Comparison of ENCODE assay signal across 27 mouse cellular contexts in genomic region chr1:169693537-169693936, GRCm38 (mm10). TPM values are rescaled to one million over a fixed set of nuclear protein-coding genes. Genes with fewer than 3 reads are reported as not detected.
DNase-seq lines count a peak whose midpoint lies in the region; ATAC-seq and TF ChIP-seq lines count a peak whose summit lies in the region.
"Had no signal": no experiment of that assay in that cellular context is flagged by ENCODE, and none has a peak within 500 bp of the region (broad histone marks: within the 10 kb centered on the region; RNA-seq: fewer than 3 reads in every experiment).

No protein-coding gene starts in this region.

- CTCF ChIA-PET in Patski (lab: Charles Lee), result interaction anchor here (1.2 to 1.9 kb wide), 3 partner anchors 19 to 126 kb away, joined by 3 to 7 read pairs (median 3); no protein-coding TSS in a partner anchor

- no peaks in the 10 kb centered on the region for H3K4me1 ChIP-seq in kidney, postnatal 0 days (replicated peaks; ENCODE audit: insufficient read depth, low read length)
- no peaks in the 10 kb centered on the region for H3K4me1 ChIP-seq in kidney, embryonic 15.5 days
- no peaks in the 10 kb centered on the region for H3K4me1 ChIP-seq in lung, postnatal 0 days (ENCODE audit: insufficient read depth, low read depth, low read length)
- no peaks in the 10 kb centered on the region for H3K4me1 ChIP-seq in midbrain, embryonic 16.5 days (ENCODE audit: control insufficient read depth, insufficient read depth, low read length)
- H3K4me1 ChIP-seq: embryonic facial prominence, embryonic 12.5 days; embryonic facial prominence, embryonic 15.5 days; forebrain, embryonic 10.5 days; heart, embryonic 12.5 days; heart, embryonic 15.5 days; hindbrain, embryonic 15.5 days had no signal

- H3K27me3 ChIP-seq in kidney, postnatal 0 days (ENCODE audit: insufficient read depth, low read length), result no peaks in the 10 kb centered on the region
- H3K27me3 ChIP-seq in kidney, embryonic 15.5 days, result no peaks in the 10 kb centered on the region
- no peaks in the 10 kb centered on the region for H3K27me3 ChIP-seq in lung, postnatal 0 days (replicated peaks; ENCODE audit: insufficient read depth, low read length)
- H3K27me3 ChIP-seq in Patski, result no peaks in the 10 kb centered on the region
- no peaks in the 10 kb centered on the region for H3K27me3 ChIP-seq in midbrain, embryonic 16.5 days (ENCODE audit: control insufficient read depth, insufficient read depth, low read depth, low read length)
- H3K27me3 ChIP-seq: embryonic facial prominence, embryonic 12.5 days; embryonic facial prominence, embryonic 15.5 days; forebrain, embryonic 13.5 days; heart, embryonic 12.5 days; heart, embryonic 15.5 days; hindbrain, embryonic 15.5 days had no signal

- no peak for ATAC-seq in kidney, postnatal 0 days (replicated peaks; ENCODE audit: low FRiP score, low read depth)
- no peak for ATAC-seq in kidney, embryonic 15.5 days (replicated peaks; ENCODE audit: low FRiP score)
- ATAC-seq in lung, postnatal 0 days, result peak; percentile 72
- ATAC-seq in Patski, result peak; percentile 39
- no peak for ATAC-seq in midbrain, embryonic 16.5 days
- ATAC-seq: CD4-positive, CD25-positive, alpha-beta regulatory T cell, adult 4 months; forebrain, embryonic 13.5 days; forebrain, embryonic 16.5 days had no signal

- TF ChIP-seq EP300 in lung, postnatal 0 days (IDR thresholded peaks at IDR 0.05), result peak; percentile 86

- H3K4me3 ChIP-seq in kidney, postnatal 0 days (replicated peaks; ENCODE audit: low read depth, low read length), result no peak overlapping the region
- H3K4me3 ChIP-seq in kidney, embryonic 15.5 days (replicated peaks), result no peak overlapping the region
- H3K4me3 ChIP-seq in lung, postnatal 0 days (ENCODE audit: low read depth, low read length), result no peak overlapping the region
- no peak overlapping the region for H3K4me3 ChIP-seq in midbrain, embryonic 16.5 days (ENCODE audit: low read depth, low read length)
- H3K4me3 ChIP-seq: embryonic facial prominence, embryonic 12.5 days; embryonic facial prominence, embryonic 15.5 days; erythroblast, embryonic 14.5 days; forebrain, embryonic 10.5 days; forebrain, embryonic 13.5 days; heart, embryonic 12.5 days; heart, embryonic 15.5 days; hindbrain, embryonic 15.5 days had no signal

- H3K9me3 ChIP-seq in kidney, postnatal 0 days (replicated peaks; ENCODE audit: low read length), result no peaks in the 10 kb centered on the region
- no peaks in the 10 kb centered on the region for H3K9me3 ChIP-seq in kidney, embryonic 15.5 days (replicated peaks)
- H3K9me3 ChIP-seq in lung, postnatal 0 days (ENCODE audit: low read length), result no peaks in the 10 kb centered on the region
- H3K9me3 ChIP-seq in midbrain, embryonic 16.5 days (replicated peaks; ENCODE audit: control insufficient read depth, low read length, poor library complexity, severe bottlenecking), result no peaks in the 10 kb centered on the region
- H3K9me3 ChIP-seq: embryonic facial prominence, embryonic 12.5 days; embryonic facial prominence, embryonic 15.5 days; forebrain, embryonic 10.5 days; forebrain, embryonic 13.5 days; heart, embryonic 12.5 days; heart, embryonic 15.5 days; hindbrain, embryonic 15.5 days had no signal

- DNase-seq in kidney, postnatal 0 days (ENCODE audit: low spot score), result peak; percentile 47
- DNase-seq in lung, postnatal 0 days (ENCODE audit: low spot score), result peak; percentile 65
- no peak for DNase-seq in lung, postnatal 36 days
- no peak for DNase-seq in Patski (ENCODE audit: low read depth, low spot score)
- DNase-seq in frontal cortex, postnatal 14 days (ENCODE audit: low spot score in 2 of 2), result no peak
- DNase-seq: adrenal gland, adult 2 months; adrenal gland, postnatal 14 days; cerebellum, adult 11 months; cerebellum, adult 2 months; cerebellum, adult 9-11 months; cerebellum, postnatal 25 days; gastrocnemius, postnatal 25 days; heart, adult 18-20 months; heart, postnatal 10 days; heart, postnatal 36 days had no signal

- in situ Hi-C loops in Patski (cut with MboI; ENCODE audit: low pct_unique_long_range_greater_than_20kb), result no loop called here

- H3K36me3 ChIP-seq in kidney, postnatal 0 days (ENCODE audit: insufficient read depth, low read length), result no peaks in the 10 kb centered on the region
- no peaks in the 10 kb centered on the region for H3K36me3 ChIP-seq in kidney, embryonic 15.5 days
- no peaks in the 10 kb centered on the region for H3K36me3 ChIP-seq in lung, postnatal 0 days (ENCODE audit: insufficient read depth, low read length)
- no peaks in the 10 kb centered on the region for H3K36me3 ChIP-seq in midbrain, embryonic 16.5 days (ENCODE audit: control insufficient read depth, insufficient read depth, low read length)
- H3K36me3 ChIP-seq: embryonic facial prominence, embryonic 12.5 days; embryonic facial prominence, embryonic 15.5 days; forebrain, embryonic 10.5 days; heart, embryonic 12.5 days; heart, embryonic 15.5 days; hindbrain, embryonic 15.5 days had no signal

- POLR2A ChIA-PET in Patski (lab: Charles Lee), result interaction anchor here (0.7 kb wide), 1 partner anchor 162 kb away, joined by 3 read pairs; the partner anchor contains the start of gene Nuf2

- TF ChIP-seq CTCF in kidney, postnatal 0 days (IDR thresholded peaks at IDR 0.05; ENCODE audit: low read depth), result no peak
- no peak for TF ChIP-seq CTCF in lung, postnatal 0 days (IDR thresholded peaks at IDR 0.05)
- no peak for TF ChIP-seq CTCF in Patski (IDR thresholded peaks at IDR 0.05)

- no peak overlapping the region for H3K4me2 ChIP-seq in kidney, postnatal 0 days (ENCODE audit: low read length)
- no peak overlapping the region for H3K4me2 ChIP-seq in kidney, embryonic 15.5 days
- no peak overlapping the region for H3K4me2 ChIP-seq in lung, postnatal 0 days (replicated peaks; ENCODE audit: low read depth, low read length)
- no peak overlapping the region for H3K4me2 ChIP-seq in midbrain, embryonic 16.5 days (ENCODE audit: low read length)
- H3K4me2 ChIP-seq: embryonic facial prominence, embryonic 12.5 days; embryonic facial prominence, embryonic 15.5 days; forebrain, embryonic 13.5 days; heart, embryonic 12.5 days; heart, embryonic 15.5 days; hindbrain, embryonic 15.5 days had no signal

- no peak overlapping the region for H3K27ac ChIP-seq in kidney, postnatal 0 days
- no peak overlapping the region for H3K27ac ChIP-seq in kidney, embryonic 15.5 days
- no peak overlapping the region for H3K27ac ChIP-seq in lung, postnatal 0 days (ENCODE audit: low read length)
- no peak overlapping the region for H3K27ac ChIP-seq in midbrain, embryonic 16.5 days (ENCODE audit: low read length)
- H3K27ac ChIP-seq: embryonic facial prominence, embryonic 12.5 days; embryonic facial prominence, embryonic 15.5 days; forebrain, embryonic 10.5 days; forebrain, embryonic 13.5 days; heart, embryonic 15.5 days; hindbrain, embryonic 15.5 days had no signal

- H3K9ac ChIP-seq in kidney, postnatal 0 days (ENCODE audit: low read depth, low read length), result no peak overlapping the region
- H3K9ac ChIP-seq in kidney, embryonic 15.5 days, result no peak overlapping the region
- no peak overlapping the region for H3K9ac ChIP-seq in lung, postnatal 0 days (replicated peaks; ENCODE audit: low read depth)
- H3K9ac ChIP-seq in midbrain, embryonic 16.5 days (ENCODE audit: low read depth, low read length), result no peak overlapping the region
- H3K9ac ChIP-seq: embryonic facial prominence, embryonic 12.5 days; embryonic facial prominence, embryonic 15.5 days; forebrain, embryonic 13.5 days; heart, embryonic 12.5 days; heart, embryonic 15.5 days; hindbrain, embryonic 15.5 days had no signal

- 47% methylated on average over 3 of the region's 3 CpGs for whole genome bisulfite sequencing in kidney, postnatal 0 days
- WGBS in kidney, embryonic 15.5 days, result 48% methylated on average over 3 of the region's 3 CpGs
- 29% methylated on average over 3 of the region's 3 CpGs for WGBS in lung, postnatal 0 days
- 54% methylated on average over 3 of the region's 3 CpGs for WGBS in midbrain, embryonic 16.5 days

RNA-seq across cellular contexts. Expression of gene Rgs5, which starts 38.2 kb away (rescaled TPM):
- 44.1 and 46.2 TPM in 2 replicates for polyA plus RNA-seq in kidney, postnatal 0 days (2015; fragmentation: Nextera tagmentation; extraction: Ambion mirVana)
- polyA plus RNA-seq in kidney, embryonic 15.5 days (2015; fragmentation: Nextera tagmentation; extraction: Ambion mirVana), result 24.8 and 25.8 TPM in 2 replicates
- 6.0 and 6.8 TPM in 2 replicates for polyA plus RNA-seq in lung, postnatal 0 days (2015; fragmentation: Nextera tagmentation; extraction: Ambion mirVana)
- polyA plus RNA-seq in Patski (2021), result 0.14 TPM
- polyA plus RNA-seq in midbrain, embryonic 16.5 days (2015; fragmentation: Nextera tagmentation; extraction: Ambion mirVana), result 17.5 and 18.4 TPM in 2 replicates
- polyA plus RNA-seq: erythroblast, embryonic 14.5 days had no signal

RNA-seq across cellular contexts. Expression of gene Rgs4, which starts 53.9 kb away (rescaled TPM):
- 2.7 and 2.8 TPM in 2 replicates for polyA plus RNA-seq in kidney, postnatal 0 days (2015; fragmentation: Nextera tagmentation; extraction: Ambion mirVana)
- 3.3 and 8.6 TPM in 2 replicates for polyA plus RNA-seq in kidney, embryonic 15.5 days (2015; fragmentation: Nextera tagmentation; extraction: Ambion mirVana)
- polyA plus RNA-seq in lung, postnatal 0 days (2015; fragmentation: Nextera tagmentation; extraction: Ambion mirVana), result 15.0 and 16.3 TPM in 2 replicates
- polyA plus RNA-seq in Patski (2021), result 11.0 TPM
- 53.6 and 66.9 TPM in 2 replicates for polyA plus RNA-seq in midbrain, embryonic 16.5 days (2015; fragmentation: Nextera tagmentation; extraction: Ambion mirVana)
- polyA plus RNA-seq: CD4-positive, CD25-positive, alpha-beta regulatory T cell, adult 4 months; erythroblast, embryonic 14.5 days had no signal

Comparison
In these comparisons a context has a peak if more than half of its experiments do, and no peak if none do; other contexts are left out.
1. DNase-seq: peak in kidney, postnatal 0 days (single experiment) and lung, postnatal 0 days (single experiment); none in lung, postnatal 36 days (single experiment), Patski (single experiment) and frontal cortex, postnatal 14 days (0 of 2).
2. ATAC-seq: peak in lung, postnatal 0 days (single experiment) and Patski (single experiment); none in kidney, postnatal 0 days (single experiment), kidney, embryonic 15.5 days (single experiment) and midbrain, embryonic 16.5 days (single experiment).